Mouse (Mus musculus) cerebellum, adult 9-11 months (tissue): Measurements from ENCODE around the gene Thada.
A peak's percentile ranks its signal among the peaks of the same experiment; 100 is the strongest.

Experiments
- DNase-seq: peaks from one replicate; pipeline ENCODE4 v3.0.0; 2022

The Thada gene

GRCm38 (mm10) chr17:84474312-84474711, 8.3 kb upstream of the Thada start:
- DNase-seq = no peak

GRCm38 (mm10) chr17:84435012-84435411, 31.0 kb downstream of the Thada start:
- no peak for DNase-seq

GRCm38 (mm10) chr17:84434233-84434632, 31.8 kb downstream of the Thada start:
- DNase-seq = no peak

GRCm38 (mm10) chr17:84431991-84432390, 34.0 kb downstream of the Thada start:
- no peak for DNase-seq

GRCm38 (mm10) chr17:84424258-84424657, 41.7 kb downstream of the Thada start:
- DNase-seq = no peak

GRCm38 (mm10) chr17:84422916-84423315, 43.1 kb downstream of the Thada start:
- DNase-seq = peak; percentile 18

- no peak for DNase-seq
Observed at GRCm38 (mm10) chr17:84422001-84422785, 43.8 kb downstream of the Thada start.

GRCm38 (mm10) chr17:84421042-84421441, 45.0 kb downstream of the Thada start:
- DNase-seq = no peak

GRCm38 (mm10) chr17:84420276-84420639, 45.7 kb downstream of the Thada start:
- DNase-seq = no peak

- DNase-seq = no peak
Observed at GRCm38 (mm10) chr17:84419326-84420275, 46.4 kb downstream of the Thada start.

- no peak for DNase-seq
Observed at GRCm38 (mm10) chr17:84415936-84416335, 50.1 kb downstream of the Thada start.

GRCm38 (mm10) chr17:84408731-84409130, 57.3 kb downstream of the Thada start:
- DNase-seq = no peak

GRCm38 (mm10) chr17:84405616-84406015, 60.4 kb downstream of the Thada start:
- DNase-seq = no peak

GRCm38 (mm10) chr17:84401796-84402195, 64.2 kb downstream of the Thada start:
- DNase-seq = no peak

- DNase-seq = no peak
Observed at GRCm38 (mm10) chr17:84399431-84399830, 66.6 kb downstream of the Thada start.

- DNase-seq = no peak
Observed at GRCm38 (mm10) chr17:84390026-84390425, 76.0 kb downstream of the Thada start.

GRCm38 (mm10) chr17:84386176-84386575, 79.8 kb downstream of the Thada start:
- DNase-seq = no peak

GRCm38 (mm10) chr17:84385696-84386095, 80.3 kb downstream of the Thada start:
- DNase-seq = no peak

- no peak for DNase-seq
Observed at GRCm38 (mm10) chr17:84384661-84385060, 81.3 kb downstream of the Thada start.

- DNase-seq = no peak
Observed at GRCm38 (mm10) chr17:84380340-84380739, 85.7 kb downstream of the Thada start.

GRCm38 (mm10) chr17:84376882-84377281, 89.1 kb downstream of the Thada start:
- DNase-seq = no peak

GRCm38 (mm10) chr17:84372411-84373045, 93.5 kb downstream of the Thada start:
- no peak for DNase-seq

GRCm38 (mm10) chr17:84370385-84370784, 95.6 kb downstream of the Thada start:
- DNase-seq = no peak
